Mouse (Mus musculus): ENCODE measurements around the gene C1qc.

C1qc gene

DNA sequence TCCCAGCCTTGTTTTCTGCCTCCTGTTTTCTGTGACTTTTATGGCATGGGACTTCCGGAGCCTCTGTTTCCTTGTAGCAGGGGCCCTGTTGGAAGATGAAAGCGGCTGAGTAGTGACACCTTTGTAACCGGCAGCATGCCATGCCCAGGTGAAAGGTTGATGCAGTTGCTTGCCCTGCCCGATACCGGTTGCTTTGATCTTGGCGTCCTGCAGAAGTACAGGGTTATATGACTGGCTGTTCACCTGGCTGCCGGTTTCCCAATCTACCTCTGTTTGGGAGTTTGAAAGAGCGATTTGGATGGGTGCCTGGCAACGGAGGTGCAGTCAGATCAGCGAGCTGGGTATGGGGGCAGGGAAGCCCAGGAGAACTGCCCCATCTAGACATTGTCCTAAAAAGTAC, 50.1 kb downstream of the C1qc start:
- no peak for DNase-seq

DNA sequence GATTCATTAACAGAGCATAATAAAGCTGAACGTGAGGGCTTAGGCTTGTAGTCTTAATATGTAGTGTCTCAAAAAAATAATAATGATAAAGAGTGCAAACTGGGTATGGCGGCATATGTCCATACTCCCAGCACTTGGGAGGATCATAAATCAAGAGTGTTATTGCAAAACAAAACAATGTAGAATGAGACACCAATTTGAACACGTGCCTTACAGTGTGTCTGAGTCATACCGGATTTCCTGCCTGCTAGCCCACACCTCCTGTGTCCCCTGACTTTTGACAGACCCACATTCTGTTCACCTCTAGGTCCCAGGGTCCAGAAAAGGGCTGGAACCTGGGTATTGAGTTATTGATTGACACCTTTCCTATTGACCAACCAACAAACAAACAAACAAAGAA, 50.8 kb downstream of the C1qc start:
- no peak for DNase-seq

DNA sequence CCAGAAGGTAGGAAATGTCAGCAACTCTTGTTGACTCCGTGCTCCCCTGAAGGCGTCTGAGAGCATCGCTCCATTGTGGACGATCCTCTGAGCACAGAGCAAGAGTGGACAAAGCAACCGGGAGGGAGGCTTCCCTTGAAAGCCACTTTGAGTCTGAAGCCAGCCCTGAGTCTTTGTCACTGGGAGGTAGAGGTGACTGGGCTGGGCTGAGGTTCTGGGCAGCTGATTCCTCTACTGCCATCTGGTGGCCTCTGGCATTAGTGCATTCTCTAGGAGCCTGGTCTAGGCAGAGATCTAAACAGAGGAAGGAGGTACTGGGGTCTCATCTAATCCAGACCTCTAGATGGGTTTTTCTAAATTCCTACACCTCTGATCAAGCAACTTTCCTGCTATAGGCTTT, 51.8 kb downstream of the C1qc start:
- peak; percentile 94 to 95 for DNase-seq

All from cerebellum, postnatal 14 days (tissue).